Comparison of ENCODE assay signal across 27 mouse cellular contexts in the genomic region with DNA sequence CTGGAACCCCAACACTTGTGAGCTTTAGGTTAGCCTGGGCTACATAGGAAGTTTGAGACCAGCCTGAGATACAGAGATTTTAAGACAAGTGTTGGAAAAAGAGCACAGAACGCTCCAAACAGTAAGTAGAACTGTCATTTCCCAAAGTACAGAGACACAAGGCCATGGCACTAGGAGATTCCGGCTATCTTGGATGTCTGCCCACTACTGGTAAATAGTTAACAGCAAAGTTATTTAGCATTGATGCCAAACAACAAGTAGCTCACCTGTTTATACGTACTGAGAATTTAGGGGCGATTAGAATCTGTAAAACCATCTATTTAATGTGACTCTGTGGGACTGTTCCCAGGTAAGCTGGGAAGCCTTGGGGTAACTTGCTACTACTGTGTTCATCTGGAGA.
A peak's percentile ranks its signal among the peaks of the same experiment; 100 is the strongest.
DNase-seq lines count a peak whose midpoint lies in the region; ATAC-seq and TF ChIP-seq lines count a peak whose summit lies in the region.
"Had no signal": no experiment of that assay in that cellular context is flagged by ENCODE, and none has a peak within 500 bp of the region (broad histone marks: within the 10 kb centered on the region; RNA-seq: fewer than 3 reads in every experiment).

No protein-coding gene starts in this region.

- H3K36me3 ChIP-seq in kidney, embryonic 14.5 days (ENCODE audit: control insufficient read depth, insufficient read depth, low read length), result no peaks in the 10 kb centered on the region
- no peaks in the 10 kb centered on the region for H3K36me3 ChIP-seq in kidney, adult 2 months (ENCODE audit: control insufficient read depth, insufficient read depth, low read length)
- H3K36me3 ChIP-seq in kidney, embryonic 16.5 days (ENCODE audit: insufficient read depth, low read length), result no peaks in the 10 kb centered on the region
- H3K36me3 ChIP-seq: embryonic facial prominence, embryonic 13.5 days; embryonic facial prominence, embryonic 15.5 days; forebrain, embryonic 10.5 days; forebrain, embryonic 12.5 days; G1E had no signal

- H3K4me3 ChIP-seq in kidney, embryonic 14.5 days (ENCODE audit: low read length), result no peak overlapping the region
- H3K4me3 ChIP-seq in kidney, adult 2 months (ENCODE audit: insufficient read depth, low read depth, low read length), result no peak overlapping the region
- H3K4me3 ChIP-seq in kidney, embryonic 16.5 days (ENCODE audit: low read length), result no peak overlapping the region
- H3K4me3 ChIP-seq: embryonic facial prominence, embryonic 13.5 days; embryonic facial prominence, embryonic 15.5 days; erythroblast, embryonic 14.5 days; forebrain, embryonic 10.5 days; forebrain, embryonic 12.5 days had no signal

- H3K4me2 ChIP-seq in kidney, embryonic 14.5 days (replicated peaks; ENCODE audit: low read depth, low read length), result no peak overlapping the region
- H3K4me2 ChIP-seq in kidney, embryonic 16.5 days (replicated peaks; ENCODE audit: low read depth, low read length), result no peak overlapping the region
- H3K4me2 ChIP-seq: embryonic facial prominence, embryonic 13.5 days; embryonic facial prominence, embryonic 15.5 days; forebrain, embryonic 12.5 days had no signal

- TF ChIP-seq CTCF in kidney, adult 2 months (conservative IDR thresholded peaks at IDR 0.05; ENCODE audit: insufficient read depth, insufficient read length, low read depth, low read length), result no peak

- H3K27ac ChIP-seq in kidney, embryonic 14.5 days (ENCODE audit: low read depth, low read length), result no peak overlapping the region
- no peak overlapping the region for H3K27ac ChIP-seq in kidney, adult 2 months (ENCODE audit: insufficient read depth, low read depth, low read length)
- no peak overlapping the region for H3K27ac ChIP-seq in kidney, embryonic 16.5 days (ENCODE audit: low read length)
- H3K27ac ChIP-seq: embryonic facial prominence, embryonic 13.5 days; embryonic facial prominence, embryonic 15.5 days; forebrain, embryonic 10.5 days; forebrain, embryonic 12.5 days had no signal

- DNase-seq in kidney, adult 11 months, result peak; percentile 31
- DNase-seq in kidney, adult 2 months, result peak; percentile 84
- peak; percentile 82 for DNase-seq in kidney, adult 9 months
- no peak for DNase-seq in kidney, postnatal 10 days
- DNase-seq in kidney, postnatal 14 days, result peak; percentile 57
- DNase-seq in Muller cell, postnatal 12 days (ENCODE audit: inconsistent ontology term), result no peak
- DNase-seq: adrenal gland, adult 2 months; adrenal gland, postnatal 10 days; adrenal gland, postnatal 25 days; B cell, adult 2 months; cerebellum, adult 11 months; cerebellum, adult 18-20 months; cerebellum, adult 8-10 months; cerebellum, adult 9-11 months; cerebellum, postnatal 14 days; cerebellum, postnatal 36 days; embryo, embryonic 11 days had no signal

- TF ChIP-seq POLR2A in kidney, adult 2 months (IDR thresholded peaks at IDR 0.05; ENCODE audit: low read depth, low read length), result no peak

- no peaks in the 10 kb centered on the region for H3K4me1 ChIP-seq in kidney, embryonic 14.5 days (ENCODE audit: control insufficient read depth, insufficient read depth, low read length)
- H3K4me1 ChIP-seq in kidney, adult 2 months (ENCODE audit: control insufficient read depth, insufficient read depth, low read length), result no peaks in the 10 kb centered on the region
- no peaks in the 10 kb centered on the region for H3K4me1 ChIP-seq in kidney, embryonic 16.5 days (ENCODE audit: insufficient read depth, low read length)
- H3K4me1 ChIP-seq: embryonic facial prominence, embryonic 13.5 days; embryonic facial prominence, embryonic 15.5 days had no signal

- H3K9me3 ChIP-seq in kidney, embryonic 14.5 days (ENCODE audit: control insufficient read depth, low read length), result no peaks in the 10 kb centered on the region
- H3K9me3 ChIP-seq in kidney, embryonic 16.5 days (ENCODE audit: low read length), result no peaks in the 10 kb centered on the region
- H3K9me3 ChIP-seq: embryonic facial prominence, embryonic 13.5 days; embryonic facial prominence, embryonic 15.5 days; forebrain, embryonic 10.5 days; forebrain, embryonic 12.5 days had no signal

- H3K27me3 ChIP-seq in kidney, embryonic 14.5 days (ENCODE audit: control insufficient read depth, insufficient read depth, low read length), result no peaks in the 10 kb centered on the region
- H3K27me3 ChIP-seq in kidney, adult 2 months (replicated peaks; ENCODE audit: control insufficient read depth, insufficient read depth, low read length), result no peaks in the 10 kb centered on the region
- H3K27me3 ChIP-seq in kidney, embryonic 16.5 days (ENCODE audit: insufficient read depth, low read length), result no peaks in the 10 kb centered on the region
- H3K27me3 ChIP-seq: embryonic facial prominence, embryonic 13.5 days; embryonic facial prominence, embryonic 15.5 days; forebrain, embryonic 12.5 days had no signal

- WGBS in kidney, embryonic 14.5 days, result 87% methylated on average over 4 of the region's 4 CpGs
- WGBS in kidney, adult 2 months, result 38% methylated on average over 4 of the region's 4 CpGs
- 79% methylated on average over 4 of the region's 4 CpGs for WGBS in kidney, embryonic 16.5 days

- H3K9ac ChIP-seq in kidney, embryonic 14.5 days (ENCODE audit: low read depth, low read length), result no peak overlapping the region
- no peak overlapping the region for H3K9ac ChIP-seq in kidney, embryonic 16.5 days (replicated peaks; ENCODE audit: low read length)
- H3K9ac ChIP-seq: embryonic facial prominence, embryonic 13.5 days; embryonic facial prominence, embryonic 15.5 days; forebrain, embryonic 12.5 days had no signal

- no peak for ATAC-seq in kidney, embryonic 14.5 days (ENCODE audit: low FRiP score, low TSS enrichment)
- ATAC-seq in kidney, embryonic 16.5 days (ENCODE audit: low FRiP score, low TSS enrichment), result no peak
- ATAC-seq: CD4-positive, CD25-positive, alpha-beta regulatory T cell, adult 4 months; forebrain, embryonic 14.5 days had no signal

Comparison
In these comparisons a context has a peak if more than half of its experiments do, and no peak if none do; other contexts are left out.
1. DNase-seq: peak in kidney, adult 11 months (single experiment), kidney, adult 2 months (single experiment), kidney, adult 9 months (single experiment) and kidney, postnatal 14 days (single experiment); none in kidney, postnatal 10 days (single experiment) and Muller cell, postnatal 12 days (single experiment).